Comparison of ENCODE assay signal across 8 mouse cellular contexts in genomic region chr14:78732617-78733312, GRCm38 (mm10). TPM values are rescaled to one million over a fixed set of nuclear protein-coding genes. Genes with fewer than 3 reads are reported as not detected.
DNase-seq lines count a peak whose midpoint lies in the region; ATAC-seq and TF ChIP-seq lines count a peak whose summit lies in the region.

Dgkh (minus strand) TSS chr14:78732776.

- peak within 1 kb of the TSS; percentile 96 for H3K4me2 ChIP-seq in lung, embryonic 14.5 days
- peak within 1 kb of the TSS; percentile 97 for H3K4me2 ChIP-seq in neural tube, embryonic 15.5 days

- TF ChIP-seq POLR2A in cerebellum, adult 2 months (IDR thresholded peaks at IDR 0.05; ENCODE audit: borderline replicate concordance, insufficient read depth, low read length) = peak; percentile 32; the same call in 1 of the 2 replicates
- peak; percentile 41; the same call in 1 of the 2 replicates for TF ChIP-seq POLR2A in testis, adult 2 months (IDR thresholded peaks at IDR 0.05; ENCODE audit: control insufficient read depth, low read depth, low read length)

- no peaks in the 10 kb centered on the region for H3K9me3 ChIP-seq in lung, embryonic 14.5 days (ENCODE audit: low read depth, low read length)
- H3K9me3 ChIP-seq in neural tube, embryonic 15.5 days (replicated peaks) = no peaks in the 10 kb centered on the region

- H3K4me1 ChIP-seq in cerebellum, adult 2 months (ENCODE audit: control insufficient read depth, insufficient read depth, low read length) = no peaks in the 10 kb centered on the region; the same call in 1 of the 2 replicates
- H3K4me1 ChIP-seq in lung, embryonic 14.5 days (ENCODE audit: insufficient read depth) = no peaks in the 10 kb centered on the region; the same call in 1 of the 2 replicates
- H3K4me1 ChIP-seq in neural tube, embryonic 15.5 days = peaks cover 30% of the 10 kb centered on the region
- peaks cover 3% of the 10 kb centered on the region for H3K4me1 ChIP-seq in testis, adult 2 months (ENCODE audit: control insufficient read depth, insufficient read depth, low read length)

- ATAC-seq in frontal cortex, adult (ENCODE audit: low TSS enrichment) = peak; percentile 84
- ATAC-seq in hematopoietic stem cell, adult 5-6 weeks (replicated peaks in 1 of 2; ENCODE audit: insufficient read depth in 1 of 2, low FRiP score in 2 of 2, low TSS enrichment in 1 of 2, low read depth in 1 of 2, poor library complexity in 2 of 2, severe bottlenecking in 2 of 2) = peak; percentile 32 to 84; a peak in 2 of 4 replicates
- peak; percentile 92 for ATAC-seq in lung, embryonic 14.5 days (ENCODE audit: insufficient read depth)
- ATAC-seq in neural tube, embryonic 15.5 days (ENCODE audit: low FRiP score) = peak; percentile 93

- no peak within 1 kb of the TSS; the same call in 1 of the 2 replicates for H3K27ac ChIP-seq in cerebellum, adult 2 months (ENCODE audit: insufficient read depth, low read length)
- peak within 1 kb of the TSS; percentile 80; the same call in 1 of the 2 replicates for H3K27ac ChIP-seq in lung, embryonic 14.5 days (ENCODE audit: low read depth)
- peak within 1 kb of the TSS; percentile 94 for H3K27ac ChIP-seq in neural tube, embryonic 15.5 days (replicated peaks)
- no peak within 1 kb of the TSS for H3K27ac ChIP-seq in testis, adult 2 months (ENCODE audit: control insufficient read depth, insufficient read depth, low read depth, low read length)

- no peak for TF ChIP-seq CTCF in cerebellum, adult 2 months (IDR thresholded peaks at IDR 0.05; ENCODE audit: borderline replicate concordance, insufficient read depth, low read depth, low read length)
- TF ChIP-seq CTCF in lung, embryonic 14.5 days (IDR thresholded peaks at IDR 0.05; ENCODE audit: low read depth) = 0 out of 2 replicates have a peak, but pooled peaks have one; percentile 4
- TF ChIP-seq CTCF in testis, adult 2 months (IDR thresholded peaks at IDR 0.05; ENCODE audit: control insufficient read depth, insufficient read depth, insufficient replicate concordance, low read depth, low read length) = no peak

- H3K27me3 ChIP-seq in cerebellum, adult 2 months (ENCODE audit: control insufficient read depth, insufficient read depth, low read length) = no peaks in the 10 kb centered on the region
- 0 out of 2 replicates have a peak, but pooled peaks cover 4% of the 10 kb centered on the region for H3K27me3 ChIP-seq in lung, embryonic 14.5 days (ENCODE audit: insufficient read depth, low read length)
- H3K27me3 ChIP-seq in neural tube, embryonic 15.5 days (replicated peaks) = no peaks in the 10 kb centered on the region
- no peaks in the 10 kb centered on the region; the same call in 1 of the 2 replicates for H3K27me3 ChIP-seq in testis, adult 2 months (ENCODE audit: control insufficient read depth, insufficient read depth, low read length)

- H3K36me3 ChIP-seq in lung, embryonic 14.5 days (ENCODE audit: insufficient read depth) = no peaks in the 10 kb centered on the region
- no peaks in the 10 kb centered on the region for H3K36me3 ChIP-seq in neural tube, embryonic 15.5 days
- H3K36me3 ChIP-seq in testis, adult 2 months (ENCODE audit: control insufficient read depth, insufficient read depth, low read length) = no peaks in the 10 kb centered on the region

- peak within 1 kb of the TSS; percentile 72 for H3K9ac ChIP-seq in lung, embryonic 14.5 days
- H3K9ac ChIP-seq in neural tube, embryonic 15.5 days (replicated peaks) = peak within 1 kb of the TSS; percentile 94

- H3K4me3 ChIP-seq in cerebellum, adult 2 months (replicated peaks; ENCODE audit: insufficient read depth, low read depth, low read length) = peak within 1 kb of the TSS; percentile 76
- peak within 1 kb of the TSS; percentile 73 for H3K4me3 ChIP-seq in lung, embryonic 14.5 days (ENCODE audit: low read depth, low read length)
- H3K4me3 ChIP-seq in neural tube, embryonic 15.5 days (replicated peaks) = peak within 1 kb of the TSS; percentile 87
- H3K4me3 ChIP-seq in testis, adult 2 months (ENCODE audit: control insufficient read depth, low read depth, low read length) = peak within 1 kb of the TSS; percentile 84

- DNase-seq in ES-CJ7 (ENCODE audit: low read depth, low spot score) = peak; percentile 73
- peak; percentile 76 to 77 for DNase-seq in cerebellum, adult 2 months
- DNase-seq in layer of hippocampus, adult 9-10 months (ENCODE audit: low spot score) = peak; percentile 55
- peak; percentile 92 for DNase-seq in lung, embryonic 14.5 days

- WGBS in cerebellum, adult 2 months = 2% methylated on average over 66 of the region's 71 CpGs
- WGBS in lung, embryonic 14.5 days = under 1% methylated on average over 64 of the region's 71 CpGs
- under 1% methylated on average over 52 of the region's 71 CpGs for WGBS in neural tube, embryonic 15.5 days

RNA-seq across cellular contexts. Expression of gene Dgkh, which starts in this region (rescaled TPM):
- 8.9 and 9.5 TPM in 2 replicates for polyA plus RNA-seq in cerebellum, adult 2 months (2012; rRNA removed)
- 1.9 and 2.3 TPM in 2 replicates for total RNA-seq in hematopoietic stem cell, adult 5-6 weeks (2017)
- polyA plus RNA-seq in lung, embryonic 14.5 days (2014; fragmentation: Nextera tagmentation; extraction: Ambion mirVana) = 3.0 and 3.4 TPM in 2 replicates
- polyA plus RNA-seq in neural tube, embryonic 15.5 days (2015; fragmentation: Nextera tagmentation; extraction: Ambion mirVana) = 7.6 and 9.9 TPM in 2 replicates
- 49.3 and 55.0 TPM in 2 replicates for polyA plus RNA-seq in testis, adult 2 months (2012; rRNA removed)

Comparison
In these comparisons a context has a peak if more than half of its experiments do, and no peak if none do; other contexts are left out.
1. H3K27ac ChIP-seq: peak in lung, embryonic 14.5 days (single experiment) and neural tube, embryonic 15.5 days (single experiment); none in cerebellum, adult 2 months (single experiment) and testis, adult 2 months (single experiment).
2. Peak in every context shown above with its lines, with median percentiles within 50 percentile points of each other: DNase-seq, H3K4me3 ChIP-seq and ATAC-seq.